Mouse (Mus musculus): ENCODE data around the gene Olfr1418. TPM values are rescaled to one million over a fixed set of nuclear protein-coding genes. Genes with fewer than 3 reads are reported as not detected.

The Olfr1418 gene
- total and polyA plus RNA-seq, 3 experiments, result not detected

DNA sequence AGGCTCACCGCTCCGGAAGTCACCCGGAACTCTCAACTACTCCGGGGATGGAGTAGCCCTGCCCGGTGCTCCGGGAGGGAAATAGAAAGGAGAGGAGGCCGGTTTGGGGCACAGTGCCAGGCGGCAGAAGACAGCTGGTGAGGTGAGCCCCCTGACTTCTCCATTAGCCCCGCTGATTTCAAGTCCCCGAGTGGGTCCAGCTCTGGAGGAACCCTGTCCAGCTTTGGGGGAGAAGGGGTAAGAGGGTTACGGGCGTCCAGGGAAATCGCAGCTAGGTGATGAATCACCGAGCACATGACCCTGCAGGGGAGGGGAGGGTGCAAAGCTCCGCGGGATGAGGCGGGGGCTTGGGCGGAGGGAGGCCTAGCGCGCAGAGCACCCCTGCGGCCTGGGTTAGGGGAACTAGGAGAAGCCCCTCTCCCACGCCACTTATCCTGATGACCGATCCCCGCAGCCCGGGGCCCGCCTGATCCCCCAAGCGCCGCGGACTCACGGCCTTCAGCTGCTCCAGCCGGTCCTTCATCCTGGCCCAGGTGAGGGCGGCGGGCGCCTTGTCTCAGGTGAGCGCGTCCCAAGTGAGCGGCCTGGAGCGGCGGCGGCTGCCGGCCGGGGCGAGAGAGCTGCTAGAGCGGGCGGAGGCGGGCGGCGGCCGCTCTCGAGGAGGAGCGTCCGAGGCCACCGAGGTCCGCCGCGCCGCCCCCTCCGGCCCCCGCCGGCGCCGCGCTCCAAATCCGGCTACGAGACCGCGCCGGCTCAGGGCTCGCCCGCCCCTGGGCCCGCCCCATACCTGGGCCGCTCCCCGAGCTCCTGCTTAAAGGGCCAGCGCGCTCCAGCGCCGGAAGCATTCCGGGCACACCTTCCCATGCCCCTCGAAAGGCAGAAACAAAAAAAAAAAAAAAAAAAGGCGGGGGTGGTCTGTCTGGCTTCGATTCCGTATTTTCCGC lies 42.4 kb downstream of the Olfr1418 start:
- Histone ChIP-seq H3K27ac (ENCODE audit: control insufficient read depth, low read depth, low read length) (no peak overlapping the region), H3K79me2 (ENCODE audit: control insufficient read depth, insufficient read depth, low read length, poor library complexity) (no peaks in the 10 kb centered on the region), H3K36me3 (ENCODE audit: control insufficient read depth in 1 of 2, insufficient read depth in 2 of 2, low read length in 2 of 2) (no peaks in the 10 kb centered on the region), H3K9me3 (replicated peaks; ENCODE audit: insufficient read depth, low read length) (no peaks in the 10 kb centered on the region), H3K4me1 (ENCODE audit: control insufficient read depth in 1 of 2, insufficient read depth in 2 of 2, low read length in 2 of 2) (peaks cover 0 to 2% of the 10 kb centered on the region in 2 experiments; a peak in 1 of 4 replicates), H3K9ac (ENCODE audit: control insufficient read depth, low read depth, low read length, poor library complexity, severe bottlenecking) (no peak overlapping the region), H3K4me3 (ENCODE audit: control insufficient read depth in 1 of 2, insufficient read depth in 1 of 2, low read depth in 2 of 2, low read length in 2 of 2) (no peak overlapping the region), H3K27me3 (ENCODE audit: control insufficient read depth in 1 of 2, insufficient read depth in 2 of 2, low read length in 2 of 2) (no peaks in the 10 kb centered on the region; a peak in 1 of 4 replicates)
- no peak for DNase-seq (ENCODE audit: low read depth, low spot score)
- TF ChIP-seq GABPA (IDR thresholded peaks at IDR 0.05; ENCODE audit: low read depth, low read length) (no peak), EP300 (IDR thresholded peaks at IDR 0.05; ENCODE audit: low read depth in 1 of 2, low read length in 2 of 2) (no peak), JUND (IDR thresholded peaks at IDR 0.05; ENCODE audit: low read depth, low read length) (no peak), POLR2AphosphoS5 (IDR thresholded peaks at IDR 0.05; ENCODE audit: borderline replicate concordance, low read depth, low read length) (no peak), ZC3H11A (IDR thresholded peaks at IDR 0.05; ENCODE audit: low read depth, low read length) (no peak), POLR2A (IDR thresholded peaks at IDR 0.05; ENCODE audit: control insufficient read depth in 1 of 2, insufficient read depth in 1 of 2, low read depth in 1 of 2, low read length in 2 of 2, poor library complexity in 1 of 2) (no peak), NRF1 (IDR thresholded peaks at IDR 0.05; ENCODE audit: insufficient read depth, low read depth, low read length, poor library complexity, severe bottlenecking) (no peak), NELFE (IDR thresholded peaks at IDR 0.05; ENCODE audit: low read depth, low read length) (no peak), MEF2A (IDR thresholded peaks at IDR 0.05; ENCODE audit: extremely low read depth, insufficient replicate concordance, low read depth, low read length, poor library complexity, severe bottlenecking) (no peak), CTCF (IDR thresholded peaks at IDR 0.05 in 2 of 3, conservative IDR thresholded peaks at IDR 0.05 in 1 of 3; ENCODE audit: control insufficient read depth in 1 of 3, insufficient read depth in 1 of 3, low read depth in 2 of 3, low read length in 3 of 3, poor library complexity in 1 of 3, severe bottlenecking in 1 of 3) (no peak), UBTF (IDR thresholded peaks at IDR 0.05; ENCODE audit: borderline replicate concordance, insufficient read depth, low read depth, low read length) (no peak), MYB (IDR thresholded peaks at IDR 0.05; ENCODE audit: low read depth, low read length) (no peak), ZKSCAN1 (IDR thresholded peaks at IDR 0.05; ENCODE audit: low read depth, low read length) (no peak), GATA1 (IDR thresholded peaks at IDR 0.05; ENCODE audit: low read depth, low read length) (no peak), MAZ (IDR thresholded peaks at IDR 0.05; ENCODE audit: low read depth, low read length) (no peak)

DNA sequence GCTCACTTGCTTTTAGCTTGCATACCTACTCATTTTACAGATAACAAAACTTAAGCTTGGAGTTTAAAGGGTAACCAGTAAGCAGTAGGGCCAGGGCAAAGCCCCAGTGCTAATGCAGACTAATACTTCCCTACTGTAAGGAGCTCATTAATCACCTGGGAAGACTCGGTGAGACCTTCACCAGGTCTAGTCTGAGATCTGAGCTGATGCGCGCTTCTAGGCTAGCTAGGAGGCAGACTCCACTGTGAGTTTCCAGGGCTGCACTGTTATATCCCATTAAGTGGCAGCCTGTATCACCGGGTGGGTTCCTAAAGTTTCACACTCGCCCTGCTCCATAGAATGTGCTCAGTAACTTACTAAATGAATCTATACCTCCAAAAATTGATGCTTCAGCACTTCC lies 43.3 kb downstream of the Olfr1418 start:
- Histone ChIP-seq H3K9me3 (replicated peaks; ENCODE audit: insufficient read depth, low read length) (no peaks in the 10 kb centered on the region), H3K4me1 (ENCODE audit: control insufficient read depth in 1 of 2, insufficient read depth in 2 of 2, low read length in 2 of 2) (no peaks in the 10 kb centered on the region; a peak in 1 of 4 replicates), H3K79me2 (ENCODE audit: control insufficient read depth, insufficient read depth, low read length, poor library complexity) (no peaks in the 10 kb centered on the region), H3K9ac (ENCODE audit: control insufficient read depth, low read depth, low read length, poor library complexity, severe bottlenecking) (no peak overlapping the region), H3K27ac (ENCODE audit: control insufficient read depth, low read depth, low read length) (no peak overlapping the region), H3K36me3 (ENCODE audit: control insufficient read depth in 1 of 2, insufficient read depth in 2 of 2, low read length in 2 of 2) (no peaks in the 10 kb centered on the region), H3K4me3 (ENCODE audit: control insufficient read depth in 1 of 2, insufficient read depth in 1 of 2, low read depth in 2 of 2, low read length in 2 of 2) (no peak overlapping the region), H3K27me3 (ENCODE audit: control insufficient read depth in 1 of 2, insufficient read depth in 2 of 2, low read length in 2 of 2) (no peaks in the 10 kb centered on the region; a peak in 1 of 4 replicates)
- no peak for DNase-seq (ENCODE audit: low read depth, low spot score)
- no peak for TF ChIP-seq NELFE (IDR thresholded peaks at IDR 0.05; ENCODE audit: low read depth, low read length)
- TF ChIP-seq EP300 (IDR thresholded peaks at IDR 0.05; ENCODE audit: low read depth in 1 of 2, low read length in 2 of 2), result no peak
- no peak for TF ChIP-seq USF1 (IDR thresholded peaks at IDR 0.05; ENCODE audit: low read depth, low read length)
- no peak for TF ChIP-seq ELF1 (IDR thresholded peaks at IDR 0.05; ENCODE audit: low read depth, low read length)
- TF ChIP-seq GATA1 (IDR thresholded peaks at IDR 0.05; ENCODE audit: low read depth, low read length), result no peak
- TF ChIP-seq JUND (IDR thresholded peaks at IDR 0.05; ENCODE audit: low read depth, low read length), result no peak
- TF ChIP-seq KAT2A (conservative IDR thresholded peaks at IDR 0.05; ENCODE audit: low read depth, low read length), result no peak
- no peak for TF ChIP-seq TCF12 (IDR thresholded peaks at IDR 0.05; ENCODE audit: low read depth, low read length)
- TF ChIP-seq E2F4 (IDR thresholded peaks at IDR 0.05; ENCODE audit: borderline replicate concordance, low read depth, low read length), result no peak
- TF ChIP-seq NRF1 (IDR thresholded peaks at IDR 0.05; ENCODE audit: insufficient read depth, low read depth, low read length, poor library complexity, severe bottlenecking), result no peak
- no peak for TF ChIP-seq MAX (IDR thresholded peaks at IDR 0.05; ENCODE audit: low read length)
- no peak for TF ChIP-seq MYB (IDR thresholded peaks at IDR 0.05; ENCODE audit: low read depth, low read length)
- TF ChIP-seq SIN3A (IDR thresholded peaks at IDR 0.05; ENCODE audit: low read length), result no peak
- TF ChIP-seq RCOR1 (IDR thresholded peaks at IDR 0.05; ENCODE audit: low read depth, low read length), result no peak
- TF ChIP-seq SMC3 (IDR thresholded peaks at IDR 0.05; ENCODE audit: low read depth, low read length), result no peak
- no peak for TF ChIP-seq CTCF (IDR thresholded peaks at IDR 0.05 in 2 of 3, conservative IDR thresholded peaks at IDR 0.05 in 1 of 3; ENCODE audit: control insufficient read depth in 1 of 3, insufficient read depth in 1 of 3, low read depth in 2 of 3, low read length in 3 of 3, poor library complexity in 1 of 3, severe bottlenecking in 1 of 3)
- TF ChIP-seq GABPA (IDR thresholded peaks at IDR 0.05; ENCODE audit: low read depth, low read length), result no peak
- no peak for TF ChIP-seq UBTF (IDR thresholded peaks at IDR 0.05; ENCODE audit: borderline replicate concordance, insufficient read depth, low read depth, low read length)

Data from MEL (cell line).